Mouse (Mus musculus): ENCODE measurements around the gene Zbtb22. TPM values are rescaled to one million over a fixed set of nuclear protein-coding genes. Genes with fewer than 3 reads are reported as not detected.
A peak's percentile ranks its signal among the peaks of the same experiment; 100 is the strongest.

The Zbtb22 gene
- polyA plus RNA-seq, 1 experiment from 2014 or later, result 9.1 TPM

- Histone ChIP-seq H3K4me2 (ENCODE audit: low read depth, low read length) (peak overlapping the region; percentile 95), H3K27me3 (ENCODE audit: control insufficient read depth, insufficient read depth, low read depth, low read length) (no peaks in the 10 kb centered on the region), H3K27ac (ENCODE audit: low read length) (peak overlapping the region; percentile 94), H3K9ac (ENCODE audit: low read depth, low read length) (peak overlapping the region; percentile 93), H3K4me3 (ENCODE audit: low read depth, low read length) (peak overlapping the region; percentile 89), H3K36me3 (ENCODE audit: control insufficient read depth, insufficient read depth) (peaks cover 28% of the 10 kb centered on the region), H3K4me1 (ENCODE audit: control insufficient read depth, low read depth, low read length) (peaks cover 29% of the 10 kb centered on the region), H3K9me3 (replicated peaks; ENCODE audit: control insufficient read depth, low read length) (no peaks in the 10 kb centered on the region)
- no peak for ATAC-seq (ENCODE audit: low read depth)
- WGBS (ENCODE audit: insufficient replicate concordance), result 43% methylated on average over 11 of the region's 11 CpGs
Observed at GRCm38 (mm10) chr17:33910346-33911051, 5.2 kb upstream of the Zbtb22 start.

GRCm38 (mm10) chr17:33911052-33911812 is 4.5 kb upstream of the Zbtb22 start:
- no peak for ATAC-seq (ENCODE audit: low read depth)
- no peak overlapping the region for H3K9ac ChIP-seq (ENCODE audit: low read depth, low read length)
- H3K9me3 ChIP-seq (replicated peaks; ENCODE audit: control insufficient read depth, low read length), result no peaks in the 10 kb centered on the region
- no peak overlapping the region for H3K27ac ChIP-seq (ENCODE audit: low read length)
- H3K4me2 ChIP-seq (ENCODE audit: low read depth, low read length), result no peak overlapping the region
- H3K36me3 ChIP-seq (ENCODE audit: control insufficient read depth, insufficient read depth), result peaks cover 28% of the 10 kb centered on the region
- H3K4me1 ChIP-seq (ENCODE audit: control insufficient read depth, low read depth, low read length), result peaks cover 30% of the 10 kb centered on the region
- no peak overlapping the region for H3K4me3 ChIP-seq (ENCODE audit: low read depth, low read length)
- H3K27me3 ChIP-seq (ENCODE audit: control insufficient read depth, insufficient read depth, low read depth, low read length), result no peaks in the 10 kb centered on the region
- WGBS (ENCODE audit: insufficient replicate concordance), result 87% methylated on average over 31 of the region's 31 CpGs

- H3K9me3 ChIP-seq (replicated peaks; ENCODE audit: control insufficient read depth, low read length), result peaks cover under 1% of the 10 kb centered on the region; the same call in 1 of the 2 replicates
- H3K27ac ChIP-seq (ENCODE audit: low read length), result no peak overlapping the region
- H3K4me3 ChIP-seq (ENCODE audit: low read depth, low read length), result no peak overlapping the region
- WGBS (ENCODE audit: insufficient replicate concordance), result 87% methylated on average over 28 of the region's 28 CpGs
- no peak overlapping the region for H3K9ac ChIP-seq (ENCODE audit: low read depth, low read length)
- no peak overlapping the region for H3K4me2 ChIP-seq (ENCODE audit: low read depth, low read length)
- no peaks in the 10 kb centered on the region for H3K27me3 ChIP-seq (ENCODE audit: control insufficient read depth, insufficient read depth, low read depth, low read length)
- peaks cover 36% of the 10 kb centered on the region for H3K4me1 ChIP-seq (ENCODE audit: control insufficient read depth, low read depth, low read length)
- peaks cover 29% of the 10 kb centered on the region for H3K36me3 ChIP-seq (ENCODE audit: control insufficient read depth, insufficient read depth)
- no peak for ATAC-seq (ENCODE audit: low read depth)
Observed at GRCm38 (mm10) chr17:33911813-33912414, 3.8 kb upstream of the Zbtb22 start.

GRCm38 (mm10) chr17:33913264-33913663 is 2.4 kb upstream of the Zbtb22 start:
- no peak for ATAC-seq (ENCODE audit: low read depth)
- Histone ChIP-seq H3K9me3 (replicated peaks; ENCODE audit: control insufficient read depth, low read length) (peaks cover 14% of the 10 kb centered on the region), H3K27me3 (ENCODE audit: control insufficient read depth, insufficient read depth, low read depth, low read length) (no peaks in the 10 kb centered on the region), H3K9ac (ENCODE audit: low read depth, low read length) (no peak overlapping the region), H3K27ac (ENCODE audit: low read length) (no peak overlapping the region), H3K4me3 (ENCODE audit: low read depth, low read length) (no peak overlapping the region), H3K4me1 (ENCODE audit: control insufficient read depth, low read depth, low read length) (peaks cover 32% of the 10 kb centered on the region), H3K4me2 (ENCODE audit: low read depth, low read length) (no peak overlapping the region), H3K36me3 (ENCODE audit: control insufficient read depth, insufficient read depth) (peaks cover 41% of the 10 kb centered on the region)
- WGBS (ENCODE audit: insufficient replicate concordance), result 83% methylated on average over 10 of the region's 10 CpGs

GRCm38 (mm10) chr17:33913905-33914304 is 1.8 kb upstream of the Zbtb22 start:
- no peak overlapping the region for H3K4me3 ChIP-seq (ENCODE audit: low read depth, low read length)
- peaks cover 37% of the 10 kb centered on the region for H3K4me1 ChIP-seq (ENCODE audit: control insufficient read depth, low read depth, low read length)
- H3K27ac ChIP-seq (ENCODE audit: low read length), result no peak overlapping the region
- WGBS (ENCODE audit: insufficient replicate concordance), result 91% methylated on average over 8 of the region's 8 CpGs
- no peak for ATAC-seq (ENCODE audit: low read depth)
- no peak overlapping the region for H3K9ac ChIP-seq (ENCODE audit: low read depth, low read length)
- peaks cover 17% of the 10 kb centered on the region for H3K9me3 ChIP-seq (replicated peaks; ENCODE audit: control insufficient read depth, low read length)
- H3K36me3 ChIP-seq (ENCODE audit: control insufficient read depth, insufficient read depth), result peaks cover 44% of the 10 kb centered on the region
- no peak overlapping the region for H3K4me2 ChIP-seq (ENCODE audit: low read depth, low read length)
- no peaks in the 10 kb centered on the region for H3K27me3 ChIP-seq (ENCODE audit: control insufficient read depth, insufficient read depth, low read depth, low read length)

- WGBS (ENCODE audit: insufficient replicate concordance), result 73% methylated on average over 13 of the region's 13 CpGs
- no peak for ATAC-seq (ENCODE audit: low read depth)
- Histone ChIP-seq H3K36me3 (ENCODE audit: control insufficient read depth, insufficient read depth) (peaks cover 44% of the 10 kb centered on the region), H3K4me3 (ENCODE audit: low read depth, low read length) (peak overlapping the region; percentile 71), H3K27ac (ENCODE audit: low read length) (peak overlapping the region; percentile 77), H3K9ac (ENCODE audit: low read depth, low read length) (peak overlapping the region; percentile 5; the same call in 1 of the 2 replicates), H3K4me1 (ENCODE audit: control insufficient read depth, low read depth, low read length) (peaks cover 38% of the 10 kb centered on the region), H3K9me3 (replicated peaks; ENCODE audit: control insufficient read depth, low read length) (peaks cover 17% of the 10 kb centered on the region), H3K27me3 (ENCODE audit: control insufficient read depth, insufficient read depth, low read depth, low read length) (no peaks in the 10 kb centered on the region), H3K4me2 (ENCODE audit: low read depth, low read length) (peak overlapping the region; percentile 79)
Observed at GRCm38 (mm10) chr17:33914969-33915391, 724 bp upstream of the Zbtb22 start.

GRCm38 (mm10) chr17:33916294-33916693 is 590 bp downstream of the Zbtb22 start:
- H3K4me3 ChIP-seq (ENCODE audit: low read depth, low read length), result peak overlapping the region; percentile 71
- WGBS (ENCODE audit: insufficient replicate concordance), result 2% methylated on average over 13 of the region's 20 CpGs
- peak overlapping the region; percentile 79 for H3K4me2 ChIP-seq (ENCODE audit: low read depth, low read length)
- ATAC-seq (ENCODE audit: low read depth), result no peak
- H3K4me1 ChIP-seq (ENCODE audit: control insufficient read depth, low read depth, low read length), result peaks cover 36% of the 10 kb centered on the region
- H3K9me3 ChIP-seq (replicated peaks; ENCODE audit: control insufficient read depth, low read length), result peaks cover 17% of the 10 kb centered on the region
- H3K9ac ChIP-seq (ENCODE audit: low read depth, low read length), result peak overlapping the region; percentile 68
- H3K27me3 ChIP-seq (ENCODE audit: control insufficient read depth, insufficient read depth, low read depth, low read length), result no peaks in the 10 kb centered on the region
- H3K27ac ChIP-seq (ENCODE audit: low read length), result peak overlapping the region; percentile 77
- peaks cover 41% of the 10 kb centered on the region for H3K36me3 ChIP-seq (ENCODE audit: control insufficient read depth, insufficient read depth)

- Histone ChIP-seq H3K36me3 (ENCODE audit: control insufficient read depth, insufficient read depth) (peaks cover 33% of the 10 kb centered on the region), H3K9me3 (replicated peaks; ENCODE audit: control insufficient read depth, low read length) (peaks cover 17% of the 10 kb centered on the region), H3K4me3 (ENCODE audit: low read depth, low read length) (peak overlapping the region; percentile 71), H3K4me2 (ENCODE audit: low read depth, low read length) (peak overlapping the region; percentile 79), H3K27ac (ENCODE audit: low read length) (no peak overlapping the region), H3K4me1 (ENCODE audit: control insufficient read depth, low read depth, low read length) (peaks cover 36% of the 10 kb centered on the region), H3K9ac (ENCODE audit: low read depth, low read length) (no peak overlapping the region; the same call in 1 of the 2 replicates), H3K27me3 (ENCODE audit: control insufficient read depth, insufficient read depth, low read depth, low read length) (no peaks in the 10 kb centered on the region)
- no peak for ATAC-seq (ENCODE audit: low read depth)
- WGBS (ENCODE audit: insufficient replicate concordance), result 82% methylated on average over 31 of the region's 31 CpGs
Observed at GRCm38 (mm10) chr17:33916847-33917655, 1.3 kb downstream of the Zbtb22 start.

Measured in liver, embryonic 16.5 days (tissue).